Mouse (Mus musculus): Measurements from ENCODE around the gene Ppid.
"Not testable (repeated sequence)": the region's sequence is repeated elsewhere in the genome, so short reads cannot be mapped to it uniquely, and the experiment has no call there.

The Ppid gene

GRCm38 (mm10) chr3:79572399-79572798, 18.7 kb upstream of the Ppid start:
- in situ Hi-C loops (cut with MboI, MseI): no loop called here

- in situ Hi-C loops (cut with MboI, MseI): not testable (repeated sequence)
Observed at GRCm38 (mm10) chr3:79573376-79573775, 17.8 kb upstream of the Ppid start.

DNA sequence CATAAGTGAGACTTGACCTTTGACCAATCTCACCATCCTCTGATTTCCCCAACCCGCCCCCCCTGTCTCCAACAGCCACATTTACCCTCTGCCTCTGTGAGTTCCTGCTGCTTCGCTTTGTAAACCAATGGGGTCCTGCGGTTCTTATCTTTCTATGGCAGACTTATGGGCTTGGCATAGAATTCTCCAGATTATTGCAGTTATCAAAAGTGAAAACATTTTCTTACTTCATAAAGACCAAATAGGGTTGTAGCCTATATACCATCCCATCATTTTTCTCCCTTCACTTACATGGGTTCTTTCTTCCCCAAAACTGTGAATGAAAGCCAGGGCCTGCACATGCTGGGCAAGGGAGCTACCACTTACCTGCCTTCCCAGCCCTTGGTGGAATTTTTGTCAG, 16.8 kb upstream of the Ppid start:
- in situ Hi-C loops (cut with MboI, MseI): no loop called here

GRCm38 (mm10) chr3:79575576-79576467, 15.3 kb upstream of the Ppid start:
- in situ Hi-C loops (cut with MboI, MseI): no loop called here

GRCm38 (mm10) chr3:79576468-79576816, 14.7 kb upstream of the Ppid start:
- in situ Hi-C loops (cut with MboI, MseI): no loop called here

DNA sequence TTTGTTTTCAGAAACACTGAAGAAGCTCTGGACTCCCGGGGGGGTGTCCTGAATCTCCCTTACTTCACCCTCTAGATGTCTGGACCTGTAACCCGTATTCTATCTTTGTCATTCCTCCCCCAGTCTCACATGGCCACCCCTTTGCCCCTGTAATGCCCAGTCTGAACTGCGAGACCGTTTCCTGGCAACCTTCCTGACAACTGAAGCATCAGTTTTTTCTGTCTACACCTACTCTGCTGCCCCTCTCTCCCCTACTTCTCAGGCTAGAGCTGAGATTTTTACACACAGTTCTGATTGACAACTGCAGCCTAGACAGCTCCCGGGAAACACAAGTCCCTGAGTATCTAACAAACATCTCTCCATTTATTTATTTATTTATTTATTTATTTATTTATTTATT, 14.3 kb upstream of the Ppid start:
- in situ Hi-C loops (cut with MboI, MseI): no loop called here

DNA sequence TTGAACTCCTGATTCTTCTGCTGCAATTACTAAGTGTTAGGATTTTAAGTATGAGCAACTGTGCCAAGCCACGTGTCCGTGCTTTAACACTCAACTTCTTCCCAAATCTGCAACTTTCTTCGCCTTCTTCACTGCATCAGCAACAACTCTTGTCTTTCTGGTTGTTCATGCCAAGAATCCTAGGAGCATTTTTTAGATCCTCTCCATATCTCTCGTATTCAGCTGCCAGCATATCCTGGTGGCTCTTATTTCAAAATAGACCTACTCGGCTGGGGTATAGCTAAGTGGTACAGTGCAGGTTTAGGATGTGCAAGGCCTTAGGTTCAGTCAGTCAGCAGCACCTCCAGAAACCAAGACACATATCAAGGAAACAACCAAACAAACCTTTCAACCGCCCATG, 13.5 kb upstream of the Ppid start:
- in situ Hi-C loops (cut with MboI, MseI): no loop called here

GRCm38 (mm10) chr3:79578164-79578563, 13.0 kb upstream of the Ppid start:
- in situ Hi-C loops (cut with MboI, MseI): no loop called here

GRCm38 (mm10) chr3:79579891-79580575, 11.1 kb upstream of the Ppid start:
- in situ Hi-C loops (cut with MboI, MseI): no loop called here

- in situ Hi-C loops (cut with MboI, MseI): loop anchor here (5.0 kb wide), 2 partner anchors 360 to 630 kb away; no protein-coding TSS in a partner anchor
Observed at GRCm38 (mm10) chr3:79586804-79587203, 4.3 kb upstream of the Ppid start.

- in situ Hi-C loops (cut with MboI, MseI): loop anchor here (5.0 kb wide), 2 partner anchors 362 to 632 kb away; no protein-coding TSS in a partner anchor
Observed at GRCm38 (mm10) chr3:79589671-79590070, 1.5 kb upstream of the Ppid start.

DNA sequence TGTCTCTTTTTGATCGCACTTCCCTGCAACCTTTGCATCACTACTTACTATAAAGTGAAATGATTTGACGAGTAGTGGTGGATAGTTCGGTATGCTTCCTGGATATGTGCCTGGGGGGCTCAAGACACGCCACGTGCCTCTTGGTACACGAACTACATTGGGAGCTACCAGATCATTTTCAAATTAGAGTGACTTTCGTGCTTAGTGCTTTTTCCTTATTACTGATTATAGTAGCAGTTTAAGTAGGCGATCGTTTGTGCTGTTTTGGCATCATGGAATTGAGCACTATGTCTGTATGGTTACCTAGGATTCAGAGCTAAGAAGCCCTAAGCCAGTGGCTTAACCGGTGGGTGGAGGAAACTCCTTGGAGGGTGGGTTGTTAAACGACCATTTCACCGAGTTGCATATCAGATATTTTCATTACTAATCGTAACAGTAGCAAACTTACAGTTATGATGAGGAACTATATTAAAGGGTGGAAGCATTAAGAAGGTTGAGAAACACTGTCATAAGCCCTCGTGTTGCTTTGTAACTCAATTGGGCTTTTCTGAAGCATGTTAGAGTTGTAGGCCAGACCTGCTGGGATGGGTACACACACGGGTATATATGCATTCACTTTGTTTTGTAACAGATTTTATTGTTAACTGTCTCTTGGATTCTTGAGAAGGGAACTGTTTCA, 790 bp downstream of the Ppid start:
- in situ Hi-C loops (cut with MboI, MseI): no loop called here

DNA sequence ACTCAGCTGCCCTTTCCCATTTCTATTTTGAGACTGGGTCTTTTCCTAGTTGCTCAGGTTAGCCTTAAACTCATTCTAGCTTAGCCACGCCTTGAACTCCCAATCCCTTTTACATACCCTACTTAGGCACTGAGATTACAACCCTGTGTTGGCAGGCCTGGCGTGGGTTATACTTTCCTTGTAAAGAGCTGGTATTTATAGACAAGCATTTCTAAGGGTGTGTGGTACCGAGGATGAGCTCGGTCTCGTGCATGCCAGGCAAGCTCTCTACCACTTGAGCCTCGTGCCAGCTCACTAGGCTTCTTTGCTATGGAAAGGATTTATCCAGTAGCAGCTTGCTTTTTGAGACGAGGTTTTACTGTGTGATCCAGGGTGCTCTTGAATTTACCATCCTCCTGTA, 4.3 kb downstream of the Ppid start:
- in situ Hi-C loops (cut with MboI, MseI): no loop called here

DNA sequence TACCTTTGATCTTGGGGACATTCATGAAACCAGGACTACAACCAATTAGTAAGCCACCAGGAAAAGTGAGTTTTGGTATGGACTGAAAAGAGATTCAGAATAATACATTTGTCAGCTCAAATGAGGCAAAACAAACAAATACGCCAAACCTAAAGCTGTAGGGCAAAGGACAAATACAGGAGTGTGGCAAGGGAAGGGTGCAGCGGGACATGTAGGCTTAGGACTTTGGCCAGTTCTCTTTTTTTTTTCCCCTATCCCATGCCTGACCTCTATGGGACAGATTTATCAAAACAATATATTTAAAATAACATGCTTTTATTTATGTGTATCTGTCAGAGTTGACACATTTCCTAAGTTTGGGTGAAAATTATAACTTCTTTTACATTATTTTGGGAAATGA, 18.7 kb downstream of the Ppid start:
- in situ Hi-C loops (cut with MboI, MseI): no loop called here

GRCm38 (mm10) chr3:79627484-79628181, 36.5 kb downstream of the Ppid start:
- in situ Hi-C loops (cut with MboI, MseI): no loop called here

GRCm38 (mm10) chr3:79628182-79628560, 37.0 kb downstream of the Ppid start:
- in situ Hi-C loops (cut with MboI, MseI): no loop called here

DNA sequence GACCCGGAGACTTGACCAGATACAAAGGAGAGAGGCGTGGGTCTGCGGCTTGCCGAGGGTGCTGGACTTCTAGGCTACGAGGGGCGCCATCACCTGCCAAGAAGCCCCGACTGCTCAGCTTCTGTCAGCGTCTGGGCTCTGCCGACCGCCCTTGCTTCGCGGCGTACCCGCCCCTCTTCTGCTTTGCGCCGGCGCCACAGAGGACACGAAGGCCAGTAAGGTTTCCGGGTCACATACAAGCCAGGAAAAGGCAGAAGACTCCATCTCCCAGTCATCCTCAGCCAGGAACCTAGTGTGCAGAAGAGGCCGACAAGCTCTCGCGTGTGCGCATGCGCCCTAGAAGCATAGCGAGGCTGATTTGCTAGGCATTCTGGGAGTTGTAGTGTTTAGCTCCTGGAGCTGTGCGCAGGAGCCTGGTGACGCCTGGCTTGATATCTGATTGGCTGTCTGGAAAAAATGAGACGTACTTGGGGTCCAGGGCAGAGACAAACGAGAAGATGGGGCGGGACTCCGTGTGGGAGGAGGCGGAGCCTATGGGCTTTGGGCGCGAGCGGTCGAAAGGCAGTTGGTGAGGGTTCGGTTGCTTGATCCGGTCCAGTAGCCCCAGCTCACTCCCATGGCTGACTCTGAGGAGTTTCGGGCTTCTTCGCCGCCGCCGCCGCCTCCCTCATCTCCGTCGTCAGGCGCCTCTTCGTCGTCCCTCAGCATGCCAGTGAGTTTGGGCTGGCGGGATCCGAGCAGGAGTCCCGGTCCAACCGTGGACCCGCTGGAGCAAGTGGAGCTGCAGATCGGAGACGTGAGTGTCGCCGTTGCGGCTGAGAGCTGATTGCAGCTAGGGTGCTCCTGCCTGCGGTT, 37.6 kb downstream of the Ppid start, which contains the start of gene 4930579G24Rik:
Gene 4930579G24Rik (plus strand): TSS at position 519 of the 855 bp plus-strand sequence.
- in situ Hi-C loops (cut with MboI, MseI): no loop called here

DNA sequence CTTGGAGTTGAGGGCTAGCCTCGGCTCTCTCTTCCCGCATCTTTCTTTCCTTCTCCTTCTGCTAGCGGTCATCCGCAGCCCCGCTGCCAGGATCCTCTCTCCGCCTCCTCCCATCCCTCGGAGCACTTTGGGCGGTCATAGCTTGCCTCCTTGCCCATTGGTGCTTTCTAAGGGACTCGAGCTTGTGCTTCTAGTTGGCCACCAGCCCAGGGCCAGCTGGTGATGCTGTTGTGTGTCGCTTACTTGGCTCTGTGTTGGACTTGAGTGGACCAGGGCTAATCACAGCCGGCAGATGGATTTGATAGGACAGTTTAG, 38.2 kb downstream of the Ppid start, which contains the start of gene Etfdh:
Gene Etfdh (minus strand): TSS at position 85 of the 315 bp plus-strand sequence.
- in situ Hi-C loops (cut with MboI, MseI): no loop called here

DNA sequence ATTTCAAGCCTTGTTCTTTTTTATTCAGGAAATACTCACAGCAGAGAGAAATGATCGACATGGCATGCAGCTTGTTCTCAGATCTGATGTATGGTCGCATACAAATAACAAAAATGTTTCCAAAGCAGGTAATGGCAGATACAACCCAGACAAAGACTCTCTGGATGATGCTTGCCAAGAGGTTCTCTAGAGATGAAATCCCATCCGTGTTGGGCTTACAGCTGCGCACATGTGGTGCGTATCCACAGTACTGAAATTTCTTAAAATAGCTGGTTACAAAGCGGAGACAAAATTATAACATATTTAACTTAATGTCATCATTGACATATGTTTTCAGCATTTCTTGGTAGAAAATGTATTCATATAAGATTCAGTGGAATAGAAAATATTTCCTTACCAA, 61.0 kb downstream of the Ppid start:
- in situ Hi-C loops (cut with MboI, MseI): no loop called here
